Mouse (Mus musculus) ES-Bruce4 (cell line): ENCODE data around the gene Slc22a21. TPM values are rescaled to one million over a fixed set of nuclear protein-coding genes. Genes with fewer than 3 reads are reported as not detected.
"Not testable (repeated sequence)": the region's sequence is repeated elsewhere in the genome, so short reads cannot be mapped to it uniquely, and the experiment has no call there.

Experiments used
- H3K27ac ChIP-seq: 2 replicates; pipeline ENCODE4 v1.5.1; 2012; ENCODE audit warnings: low read length, inconsistent platforms; ENCODE audit not compliant: insufficient read depth
- H3K27me3 ChIP-seq: 2 replicates; pipeline ENCODE4 v1.6.1; 2012; ENCODE audit warnings: mild to moderate bottlenecking, low read length, inconsistent platforms; ENCODE audit not compliant: control insufficient read depth, poor library complexity, insufficient read depth, severe bottlenecking
- H3K36me3 ChIP-seq: 2 replicates; pipeline ENCODE4 v1.6.1; 2012; ENCODE audit warnings: inconsistent platforms, mild to moderate bottlenecking, low read length, moderate library complexity; ENCODE audit not compliant: control insufficient read depth, poor library complexity, insufficient read depth, severe bottlenecking
- H3K4me1 ChIP-seq: one replicate; pipeline ENCODE4 v1.8.1; 2011; ENCODE audit warnings: low read length; ENCODE audit not compliant: control insufficient read depth, insufficient read depth
- H3K4me3 ChIP-seq: 2 replicates; pipeline ENCODE4 v1.5.1; 2011; ENCODE audit warnings: low read depth, mild to moderate bottlenecking, low read length
- H3K9ac ChIP-seq: 2 replicates; pipeline ENCODE4 v1.6.1; 2012; ENCODE audit warnings: low read depth, mild to moderate bottlenecking, inconsistent platforms; ENCODE audit not compliant: poor library complexity, severe bottlenecking
- H3K9me3 ChIP-seq: replicated peaks from 2 replicates; pipeline ENCODE4 v1.6.1; 2012; ENCODE audit warnings: mild to moderate bottlenecking, low read length, inconsistent platforms; ENCODE audit not compliant: control insufficient read depth, poor library complexity, insufficient read depth, severe bottlenecking
- CTCF ChIP-seq: IDR thresholded peaks from one replicate; pipeline ENCODE4 v1.8.1; 2011; ENCODE audit warnings: low read depth, low read length
- EP300 ChIP-seq: IDR thresholded peaks from 2 replicates; pipeline ENCODE4 v1.6.1; 2011; ENCODE audit warnings: low read depth, low read length; ENCODE audit not compliant: insufficient read depth
- POLR2A ChIP-seq: IDR thresholded peaks from one replicate; pipeline ENCODE4 v1.8.1; 2011; ENCODE audit warnings: low read length; ENCODE audit not compliant: insufficient read depth
- polyA plus RNA-seq: library from polyadenylated mRNA; stranded (reverse); fragments of >200 nt; gene quantifications from 2 replicates; pipeline ENCODE4 v1.2.4, GENCODE M21; 2011; ENCODE audit warnings: low read depth; ENCODE audit not compliant: missing spikeins, insufficient read depth, insufficient read length

The Slc22a21 gene
- polyA plus RNA-seq, 1 experiment = 3.0 TPM

DNA sequence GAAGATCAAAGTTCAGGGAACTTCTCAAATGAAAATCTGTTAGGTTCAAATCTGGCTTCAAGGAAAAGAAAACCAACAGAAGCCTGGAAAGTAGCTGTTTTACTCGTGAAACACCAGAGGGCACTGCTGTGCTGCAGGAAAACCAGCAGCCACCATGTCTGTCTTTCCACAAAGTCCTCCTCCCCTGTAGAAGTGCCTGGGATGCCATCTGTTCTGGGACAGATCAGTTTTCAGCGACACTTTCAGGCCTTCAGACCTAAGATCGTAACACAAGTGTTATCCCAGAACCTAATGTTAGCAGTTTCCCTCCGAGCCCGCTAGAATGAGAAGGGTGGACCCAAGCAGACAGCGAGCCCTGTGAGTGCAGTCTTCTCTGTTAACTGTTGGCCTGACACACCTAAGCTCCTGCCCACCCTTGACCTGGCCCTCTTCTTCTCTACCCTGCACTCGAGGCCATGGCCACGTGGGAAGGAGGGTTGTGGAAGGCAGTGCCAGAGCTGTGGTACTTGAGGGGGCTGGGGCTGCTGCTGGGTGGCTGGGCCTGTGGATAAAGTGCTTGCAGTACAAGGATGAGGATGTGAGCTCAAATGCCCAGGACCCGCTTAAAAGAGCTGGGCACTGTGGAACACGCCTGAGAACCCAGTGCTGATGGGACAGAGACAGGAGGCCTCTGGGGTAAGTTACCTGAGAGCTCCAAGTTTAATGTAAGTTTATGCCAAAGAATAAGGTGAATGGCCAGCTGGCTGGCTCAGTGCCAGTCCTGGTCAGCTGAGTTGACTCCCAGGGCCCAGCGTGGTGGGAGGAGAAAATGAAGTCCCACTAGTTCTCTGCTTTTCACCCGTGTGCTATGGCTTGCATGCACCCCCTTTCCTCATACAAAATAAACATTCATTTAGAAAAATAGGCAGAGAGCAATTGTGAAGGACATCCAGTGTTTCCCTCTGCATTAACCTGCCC lies 22.9 kb upstream of the Slc22a21 start:
- not testable (repeated sequence) for H3K4me3 ChIP-seq, H3K27me3 ChIP-seq, H3K9me3 ChIP-seq, H3K4me1 ChIP-seq, H3K27ac ChIP-seq, H3K9ac ChIP-seq, H3K36me3 ChIP-seq
- TF ChIP-seq CTCF = peak; percentile 63

DNA sequence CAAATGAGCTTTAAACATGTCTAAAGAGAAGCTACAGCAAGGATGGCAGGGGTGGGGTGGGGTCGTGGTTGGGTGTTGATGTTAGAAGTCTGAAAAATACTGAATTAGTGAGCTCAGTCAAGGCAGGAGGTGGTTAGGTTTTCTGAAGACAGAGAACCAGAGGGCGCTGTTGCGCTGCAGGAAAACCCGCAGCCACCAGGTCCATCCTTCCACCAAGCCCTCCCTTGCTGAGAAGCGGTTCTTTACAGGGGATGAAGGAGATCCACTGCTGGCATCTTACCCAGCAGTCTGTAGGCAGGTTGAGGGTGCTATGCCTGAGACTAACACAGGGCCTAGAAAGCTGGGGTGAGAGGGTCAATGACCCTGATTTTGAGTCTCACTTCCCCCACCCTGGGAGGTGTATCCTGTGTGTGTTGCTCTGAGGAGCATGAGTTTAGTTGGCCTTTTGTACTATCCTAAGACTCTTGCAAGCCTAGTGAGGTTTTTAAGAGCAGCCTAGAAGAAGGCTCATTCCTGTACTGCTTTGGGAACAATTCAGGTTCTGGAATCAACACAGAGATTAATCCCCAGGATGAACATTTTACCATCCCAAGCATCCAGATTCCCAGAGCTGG lies 22.1 kb upstream of the Slc22a21 start:
- no peak overlapping the region for H3K27ac ChIP-seq
- no peaks in the 10 kb centered on the region for H3K9me3 ChIP-seq
- peak; percentile 79 for TF ChIP-seq CTCF
- TF ChIP-seq EP300 = no peak
- no peaks in the 10 kb centered on the region for H3K36me3 ChIP-seq
- H3K27me3 ChIP-seq = no peaks in the 10 kb centered on the region
- H3K4me3 ChIP-seq = no peak overlapping the region
- H3K4me1 ChIP-seq = no peaks in the 10 kb centered on the region
- H3K9ac ChIP-seq = no peak overlapping the region

DNA sequence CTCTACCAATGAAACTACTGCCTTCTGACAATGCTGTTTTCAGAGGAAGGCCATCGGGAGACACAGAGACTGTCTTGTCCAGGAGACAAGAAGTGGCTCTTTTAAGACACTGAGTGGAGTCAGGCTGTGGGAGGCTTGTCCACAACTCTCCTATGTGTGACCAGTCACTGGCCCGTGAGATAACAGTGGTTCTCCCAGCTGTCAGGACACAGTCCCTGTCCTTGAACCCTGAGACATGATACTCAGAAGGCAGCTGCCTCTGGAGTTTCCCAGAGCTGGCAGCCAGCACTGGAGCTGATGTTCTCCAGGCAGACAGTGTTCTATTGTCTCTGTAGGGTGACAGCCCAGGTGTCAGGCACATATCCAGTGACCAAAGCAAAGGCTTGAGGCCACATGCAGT lies 17.5 kb upstream of the Slc22a21 start:
- no peak overlapping the region for H3K9ac ChIP-seq
- no peak overlapping the region for H3K27ac ChIP-seq
- H3K9me3 ChIP-seq = no peaks in the 10 kb centered on the region
- TF ChIP-seq EP300 (no peak), CTCF (no peak), POLR2A (no peak)
- H3K27me3 ChIP-seq = no peaks in the 10 kb centered on the region
- H3K36me3 ChIP-seq = no peaks in the 10 kb centered on the region
- H3K4me3 ChIP-seq = no peak overlapping the region
- H3K4me1 ChIP-seq = no peaks in the 10 kb centered on the region

DNA sequence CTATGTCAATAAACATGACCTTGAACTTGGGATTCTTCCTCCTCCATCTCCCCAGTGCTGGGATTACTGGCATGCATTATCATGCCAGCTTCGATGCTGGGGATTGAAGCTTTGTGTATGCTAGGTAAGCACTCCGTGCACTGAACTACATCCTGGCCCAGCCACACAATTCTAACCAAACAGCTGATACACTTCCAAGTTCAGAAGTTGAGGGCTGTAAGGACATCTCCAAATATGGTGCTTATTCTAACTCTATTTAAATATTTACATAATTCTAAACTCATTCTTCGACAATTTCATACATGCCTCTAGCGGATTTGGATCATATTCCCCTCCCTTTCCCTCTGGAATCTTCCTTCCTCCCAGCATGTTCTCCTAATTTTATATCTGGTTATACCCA lies 12.1 kb upstream of the Slc22a21 start:
- Histone ChIP-seq H3K4me3 (no peak overlapping the region), H3K9ac (no peak overlapping the region), H3K9me3 (no peaks in the 10 kb centered on the region), H3K36me3 (no peaks in the 10 kb centered on the region), H3K4me1 (no peaks in the 10 kb centered on the region), H3K27me3 (no peaks in the 10 kb centered on the region; the same call in 1 of the 2 replicates), H3K27ac (no peak overlapping the region)
- TF ChIP-seq EP300 (no peak), CTCF (no peak), POLR2A (no peak)

DNA sequence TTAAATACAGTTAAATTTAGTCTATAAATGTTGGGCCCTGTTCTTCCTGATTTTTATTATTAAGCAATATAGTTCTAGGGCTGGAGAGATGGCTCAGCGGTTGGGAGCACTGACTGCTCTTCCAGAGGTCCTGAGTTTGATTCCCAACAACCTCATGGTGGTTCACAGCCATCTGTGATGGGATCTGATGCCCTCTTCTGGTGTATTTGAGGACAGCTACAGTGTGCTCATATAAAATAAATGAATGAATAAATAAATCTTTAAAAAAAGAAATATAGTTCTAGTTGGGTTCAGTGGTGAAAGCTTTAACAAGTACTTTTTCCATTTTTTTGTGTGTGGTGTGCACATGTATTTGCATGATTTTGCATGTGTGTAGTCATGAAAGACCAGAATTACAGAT lies 9.1 kb upstream of the Slc22a21 start:
- TF ChIP-seq EP300 = no peak
- no peak for TF ChIP-seq CTCF
- no peak for TF ChIP-seq POLR2A
- Histone ChIP-seq H3K27ac (no peak overlapping the region), H3K9ac (no peak overlapping the region), H3K4me3 (no peak overlapping the region), H3K4me1 (no peaks in the 10 kb centered on the region), H3K27me3 (no peaks in the 10 kb centered on the region; the same call in 1 of the 2 replicates), H3K36me3 (no peaks in the 10 kb centered on the region), H3K9me3 (no peaks in the 10 kb centered on the region)

DNA sequence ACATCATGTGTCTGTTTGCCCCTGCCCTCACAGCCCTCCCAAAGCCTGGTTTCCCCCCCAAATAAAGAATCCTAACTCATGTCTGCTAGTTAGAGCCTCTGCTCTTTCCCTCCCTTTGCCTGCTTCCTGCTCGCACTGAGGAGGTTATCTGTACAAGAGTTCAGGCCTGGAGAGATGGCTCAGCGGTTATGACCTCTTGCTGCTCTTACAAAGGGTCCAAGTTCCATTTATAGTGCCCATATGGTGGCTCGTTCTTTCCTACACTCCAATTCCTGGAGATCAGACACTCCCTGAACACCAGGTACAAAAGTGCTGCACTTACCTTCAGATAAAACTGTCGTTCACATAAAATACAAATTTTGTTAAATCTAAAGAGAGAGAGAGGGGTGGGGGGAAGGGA lies 7.9 kb upstream of the Slc22a21 start:
- Histone ChIP-seq H3K9me3 (no peaks in the 10 kb centered on the region), H3K4me1 (no peaks in the 10 kb centered on the region), H3K4me3 (no peak overlapping the region), H3K9ac (no peak overlapping the region), H3K36me3 (no peaks in the 10 kb centered on the region), H3K27me3 (no peaks in the 10 kb centered on the region; the same call in 1 of the 2 replicates), H3K27ac (no peak overlapping the region)
- no peak for TF ChIP-seq POLR2A
- TF ChIP-seq CTCF = no peak
- no peak for TF ChIP-seq EP300
